Mouse (Mus musculus) spleen, adult 12 weeks (tissue): ENCODE measurements around the gene Nr3c2.

Source experiments
- DNase-seq: peaks from one replicate; pipeline ENCODE4 v3.0.0; 2022; ENCODE audit warnings: low spot score

Nr3c2 gene

DNA sequence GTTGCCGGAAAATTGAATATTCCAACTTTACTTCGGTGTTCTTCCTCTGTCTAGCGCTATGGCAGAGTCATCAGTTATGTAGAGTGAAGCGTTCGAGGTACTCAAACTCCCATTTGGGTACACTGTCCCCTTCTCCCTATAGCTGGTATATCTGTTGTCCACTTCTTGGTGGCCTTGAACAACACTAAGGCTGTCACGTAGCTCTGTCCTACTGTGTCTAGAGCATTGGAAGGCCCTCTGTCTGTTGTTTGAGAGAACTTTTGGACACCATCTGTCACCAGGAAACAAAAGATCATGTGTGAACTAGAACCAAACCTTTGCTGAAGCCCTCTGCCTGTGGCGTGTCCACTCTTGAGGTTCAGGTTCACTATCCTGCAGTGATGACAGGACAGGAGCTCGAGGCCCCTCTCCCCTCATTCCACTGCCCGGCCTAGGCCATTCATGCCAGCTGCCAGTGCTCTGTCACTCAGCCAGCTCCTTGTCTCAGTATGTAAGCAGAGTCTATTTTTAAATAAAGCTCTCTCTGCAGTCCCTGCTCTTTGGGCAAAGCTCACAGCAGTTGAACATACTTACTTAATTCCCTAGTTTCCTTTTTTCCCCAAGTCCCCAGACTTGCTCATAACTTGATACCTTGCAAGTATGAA is 72.6 kb downstream of the Nr3c2 start:
- no peak for DNase-seq

DNA sequence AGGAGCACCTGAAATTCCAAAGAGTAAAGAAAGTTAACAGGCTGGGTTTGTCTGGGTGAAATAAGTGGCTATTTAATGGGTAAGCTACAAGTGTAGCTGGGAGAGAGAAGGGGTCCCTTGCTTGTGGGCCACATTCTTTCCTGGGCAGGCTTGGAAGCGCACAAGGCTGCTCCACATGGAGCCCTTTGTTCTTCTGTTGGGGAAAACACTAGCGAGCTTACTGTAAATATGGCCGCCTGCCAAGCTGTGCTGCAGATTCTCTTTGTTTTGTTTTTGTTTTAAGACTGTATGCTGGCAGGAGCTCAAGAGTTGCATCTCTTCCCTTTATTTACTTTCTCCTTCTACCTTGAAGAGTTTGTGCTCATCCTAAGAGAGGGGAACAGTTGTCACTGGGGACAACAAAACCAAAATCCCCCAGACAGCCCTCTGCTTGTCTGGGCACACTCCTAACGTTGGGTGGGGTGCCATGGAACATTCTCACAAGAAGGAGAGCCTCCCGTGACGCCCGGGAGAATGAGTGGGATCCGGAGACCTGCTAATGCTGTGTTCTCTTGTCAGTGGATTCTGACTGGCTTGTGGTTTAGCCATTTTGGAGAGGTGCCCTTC is 73.8 kb downstream of the Nr3c2 start:
- no peak for DNase-seq

DNA sequence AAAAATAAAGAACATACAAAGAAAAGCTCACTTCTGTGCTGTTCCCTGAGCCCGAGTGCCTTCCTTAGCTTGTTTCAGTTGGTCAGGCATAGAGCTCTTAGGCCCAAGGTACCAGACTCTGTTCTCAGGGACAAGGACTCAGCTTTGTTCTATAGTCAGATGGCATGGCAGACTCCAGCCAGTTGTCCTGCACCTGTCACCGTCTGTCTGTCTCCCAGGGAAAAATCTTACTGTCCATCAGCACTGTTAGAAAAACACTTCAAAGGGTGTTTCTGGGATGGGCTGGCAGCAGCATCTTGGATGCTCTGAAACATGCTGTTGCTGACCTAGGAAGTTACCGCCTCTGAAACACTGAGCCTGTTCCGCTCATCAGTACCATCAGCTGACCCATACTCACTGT is 78.7 kb downstream of the Nr3c2 start:
- DNase-seq, result no peak

DNA sequence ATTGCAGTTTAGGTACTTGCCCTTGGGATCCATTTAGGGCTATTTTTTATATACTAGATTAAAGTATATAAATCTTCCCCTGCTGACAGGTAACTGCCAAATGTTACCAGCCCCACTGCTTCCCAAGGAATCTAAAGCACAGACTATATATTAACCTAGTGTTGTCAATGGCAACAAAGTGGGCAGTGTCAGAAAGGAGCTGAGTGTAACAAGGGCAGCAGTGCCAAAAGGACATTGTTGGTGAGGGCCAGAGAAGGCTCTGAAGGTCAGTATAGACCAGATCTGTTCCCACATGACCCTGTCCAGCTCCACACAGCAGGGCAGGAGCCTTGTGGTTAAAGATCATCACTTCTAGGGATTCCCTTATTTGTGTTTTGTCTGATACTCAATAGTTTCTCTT is 84.8 kb downstream of the Nr3c2 start:
- no peak for DNase-seq

DNA sequence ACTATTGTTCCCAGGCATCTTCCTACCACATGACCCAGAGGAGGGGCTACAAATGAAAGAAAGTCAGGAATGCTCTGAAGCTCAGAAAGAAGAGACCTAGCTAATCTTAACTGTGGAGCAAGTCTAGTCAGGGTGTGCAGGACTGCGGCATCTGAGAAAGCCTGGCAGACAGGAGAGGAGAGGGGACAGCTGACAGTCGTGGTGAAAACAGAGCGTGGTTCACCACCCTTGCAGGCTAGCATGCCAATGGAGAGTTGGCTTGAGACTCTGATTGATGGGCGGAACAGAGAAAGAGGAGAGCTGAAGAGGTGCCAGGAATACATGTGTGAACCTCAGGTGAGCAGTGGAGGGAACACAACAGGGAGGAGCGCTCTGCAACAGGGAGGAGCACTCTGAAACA is 85.6 kb downstream of the Nr3c2 start:
- no peak for DNase-seq

DNA sequence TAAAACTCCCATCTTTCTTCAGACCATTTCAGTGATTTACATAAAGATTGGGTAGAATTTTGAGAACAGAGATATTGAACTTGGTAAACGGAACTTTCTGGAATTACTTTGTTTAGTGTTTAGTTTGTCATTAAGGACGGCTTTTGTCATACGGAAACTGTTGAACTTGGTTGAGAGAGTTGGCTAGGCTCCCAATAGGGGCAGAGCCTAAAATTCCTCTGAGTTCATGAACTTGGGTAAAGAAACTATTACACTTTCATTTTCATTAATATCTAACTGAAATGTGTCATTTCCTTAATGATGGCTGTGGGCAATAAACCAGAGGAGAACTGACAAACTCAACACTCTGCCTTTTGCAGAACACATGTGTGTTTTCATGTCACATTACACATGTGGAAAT is 88.6 kb downstream of the Nr3c2 start:
- DNase-seq, result no peak

DNA sequence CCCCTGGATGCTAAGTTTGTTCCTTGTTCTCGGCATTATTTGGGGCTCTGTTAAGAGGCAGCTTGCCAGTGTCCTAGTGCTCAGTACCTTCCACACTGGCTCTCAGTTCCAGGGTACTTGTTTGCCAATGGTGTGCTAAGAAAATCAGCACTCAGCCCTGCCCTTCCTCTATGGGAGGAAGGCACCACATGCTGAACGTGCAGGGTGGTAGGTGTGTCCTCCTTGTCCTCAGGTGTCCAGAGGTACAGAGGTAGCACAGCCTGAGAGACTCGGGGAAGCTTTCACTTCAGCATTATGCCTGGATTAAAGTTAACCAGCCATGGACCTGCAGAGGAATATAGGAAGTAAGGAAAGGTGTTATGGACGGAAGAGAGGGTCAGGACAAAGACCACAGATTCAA is 99.0 kb downstream of the Nr3c2 start:
- DNase-seq, result no peak

DNA sequence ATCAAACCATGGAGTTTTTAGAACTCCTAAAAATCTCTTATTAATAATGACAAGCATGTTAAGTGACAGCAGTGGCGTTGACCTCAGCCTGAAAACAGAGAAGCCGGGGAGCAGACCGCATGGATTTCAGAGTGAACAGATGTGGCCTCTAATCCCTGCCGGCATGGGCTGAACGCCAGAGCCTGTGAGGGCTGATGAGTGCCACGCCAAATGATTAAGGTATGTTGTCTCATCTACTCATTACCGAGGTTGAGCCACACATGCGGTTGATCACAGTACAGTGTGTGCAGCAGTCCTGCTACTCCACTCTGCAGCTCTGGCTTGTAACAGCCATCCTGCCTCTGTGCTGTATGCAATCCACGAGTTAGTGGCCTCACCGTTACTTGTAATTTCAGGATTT is 110.2 kb downstream of the Nr3c2 start:
- no peak for DNase-seq

DNA sequence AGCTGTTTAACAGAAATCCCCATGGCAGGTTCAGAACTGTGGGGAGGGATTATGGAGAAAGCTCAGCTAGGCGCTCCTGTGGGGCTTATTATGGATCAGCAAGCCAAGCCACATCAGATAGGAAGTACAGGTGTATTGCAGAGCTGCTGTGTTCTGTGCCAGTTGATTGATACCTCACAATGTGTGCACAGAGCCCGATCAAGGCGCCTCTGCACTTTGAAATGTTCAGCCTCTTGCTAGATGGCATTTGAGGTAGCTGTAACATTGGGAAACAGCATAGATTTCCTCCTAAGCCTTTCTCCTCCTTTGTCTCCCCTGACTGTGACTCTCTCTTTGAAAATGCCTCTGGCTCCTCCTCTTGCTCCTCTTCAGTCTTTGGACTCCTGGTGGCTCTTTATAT is 112.7 kb downstream of the Nr3c2 start:
- no peak for DNase-seq

DNA sequence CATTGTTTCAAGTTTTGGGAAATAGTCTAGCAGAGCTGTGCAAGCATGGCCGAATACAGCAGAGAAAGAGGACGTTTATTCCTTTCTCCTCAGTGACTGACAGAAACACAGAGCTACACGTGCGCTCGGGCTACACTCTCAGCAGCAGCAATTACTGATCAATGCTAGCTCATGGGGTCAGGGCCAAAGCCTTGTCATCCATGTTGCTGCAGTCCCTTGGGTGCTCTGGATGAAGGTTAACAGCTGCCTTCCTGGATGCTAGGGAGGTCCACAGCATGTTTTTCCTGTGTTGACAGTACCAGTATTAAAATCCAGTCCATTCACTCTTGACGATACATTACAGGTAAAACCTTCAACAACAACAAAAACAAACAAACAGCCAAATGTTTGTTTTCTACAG is 113.4 kb downstream of the Nr3c2 start:
- DNase-seq, result no peak

DNA sequence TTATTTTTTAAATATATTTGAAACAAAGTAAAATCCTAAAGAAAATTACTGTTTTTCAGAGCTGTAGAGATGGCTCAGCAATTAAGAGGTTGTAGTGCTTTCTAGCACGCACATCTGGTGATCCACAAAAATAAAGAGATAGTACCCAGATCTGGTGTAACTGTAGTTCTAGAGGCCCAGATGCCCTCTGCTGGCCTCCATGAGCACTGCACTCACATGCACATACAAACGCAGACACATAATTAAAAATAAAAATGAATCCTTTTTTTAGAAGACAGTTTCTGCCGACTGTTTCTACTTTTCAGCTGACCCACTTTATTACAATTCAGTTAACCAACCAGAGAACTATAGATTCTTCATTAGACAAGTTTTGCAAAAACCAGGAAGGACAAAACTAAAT is 117.5 kb downstream of the Nr3c2 start:
- DNase-seq, result no peak

DNA sequence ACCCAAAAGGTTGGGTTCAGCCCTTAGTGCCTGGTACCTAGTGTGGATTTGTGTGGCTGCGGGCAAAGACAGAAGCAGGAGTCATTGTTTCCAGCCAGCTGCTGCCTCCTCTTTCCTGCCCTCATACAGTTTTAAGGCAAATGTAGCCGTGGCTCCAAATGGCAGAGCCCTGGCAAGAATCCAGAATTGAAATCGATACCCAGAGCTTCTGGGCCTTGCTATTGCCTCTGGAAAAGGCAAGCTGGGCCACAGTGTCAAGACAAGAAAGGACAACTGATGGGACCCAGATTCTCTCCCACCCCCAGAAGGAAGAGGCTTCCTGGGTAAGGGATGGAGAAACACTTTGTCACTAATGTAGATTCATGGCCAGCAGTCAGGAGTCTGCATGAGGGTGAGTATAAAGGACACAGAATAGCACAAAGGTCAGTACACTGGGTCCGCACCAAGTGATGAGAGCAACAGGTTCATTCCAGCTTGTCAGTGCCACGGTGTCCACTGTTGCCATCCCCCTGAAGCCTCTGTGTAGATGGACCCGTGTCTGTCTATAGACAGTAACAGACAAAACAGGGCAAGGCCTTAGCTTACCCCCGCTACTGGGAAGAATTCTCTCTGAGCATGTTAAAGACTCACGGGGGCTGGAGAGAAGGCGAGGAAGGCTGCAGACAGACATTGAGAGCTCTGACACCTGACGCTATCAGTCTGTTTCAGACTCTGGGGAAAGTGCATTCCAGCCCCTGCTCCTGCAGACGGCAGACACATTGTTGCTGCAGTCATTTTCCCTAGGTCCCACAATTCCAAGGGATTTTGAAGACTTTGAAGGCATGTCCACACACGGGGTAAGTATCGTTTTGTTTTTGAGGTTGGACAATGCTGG is 124.8 kb downstream of the Nr3c2 start:
- no peak for DNase-seq

DNA sequence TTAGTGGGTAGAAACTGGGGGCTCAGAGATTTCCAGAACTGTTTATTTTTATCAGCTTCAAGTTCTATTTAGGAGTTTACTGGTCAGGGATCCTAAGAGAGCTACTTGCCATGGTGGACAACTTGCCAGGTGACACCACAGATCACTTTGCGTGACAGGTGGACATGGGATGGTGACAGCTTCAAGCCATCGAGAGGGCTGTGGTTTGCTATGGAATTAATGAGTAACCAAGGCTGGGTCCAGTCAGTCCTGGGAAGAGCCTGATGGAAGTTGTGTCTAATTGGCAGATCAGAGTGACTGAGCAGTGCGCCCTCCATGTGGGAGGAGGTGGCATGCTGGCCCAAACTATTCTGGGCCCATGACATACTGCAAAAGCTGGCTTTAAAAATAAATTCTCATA is 132.0 kb downstream of the Nr3c2 start:
- no peak for DNase-seq

DNA sequence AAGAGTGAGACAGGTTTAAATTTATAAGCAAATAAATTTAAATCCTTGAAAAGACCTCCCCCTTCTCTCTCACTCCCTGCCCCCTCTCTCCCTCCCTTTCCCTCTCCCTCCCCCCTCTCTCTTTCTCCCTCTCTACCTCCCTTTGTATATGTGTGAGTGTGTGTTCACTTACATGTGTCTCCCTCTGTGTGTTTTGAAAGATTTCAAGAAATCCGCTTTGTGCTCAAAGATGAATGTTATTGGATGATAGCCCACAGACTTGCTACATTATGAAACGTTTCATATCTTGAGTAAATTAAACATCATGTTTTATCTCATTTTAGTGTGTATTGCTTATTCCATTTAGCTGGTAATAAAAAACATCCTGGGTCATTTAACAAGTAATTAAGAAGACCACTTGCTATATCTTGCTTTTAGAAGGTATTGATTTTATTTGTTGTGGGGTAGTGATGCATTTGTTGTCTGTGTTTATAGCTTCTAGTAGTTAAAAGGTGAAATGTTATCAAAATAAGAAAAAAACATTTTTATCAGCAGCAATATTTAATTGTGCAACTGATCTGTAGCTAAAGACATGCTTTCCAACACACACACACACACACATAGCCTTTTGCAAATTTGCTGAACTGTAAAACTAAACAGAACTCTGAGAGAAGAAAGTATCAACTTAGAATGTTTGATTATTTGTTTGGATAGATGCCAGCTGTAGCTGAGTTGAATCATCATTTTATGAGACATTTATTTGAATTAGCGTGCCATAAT is 134.6 kb downstream of the Nr3c2 start:
- DNase-seq, result no peak

DNA sequence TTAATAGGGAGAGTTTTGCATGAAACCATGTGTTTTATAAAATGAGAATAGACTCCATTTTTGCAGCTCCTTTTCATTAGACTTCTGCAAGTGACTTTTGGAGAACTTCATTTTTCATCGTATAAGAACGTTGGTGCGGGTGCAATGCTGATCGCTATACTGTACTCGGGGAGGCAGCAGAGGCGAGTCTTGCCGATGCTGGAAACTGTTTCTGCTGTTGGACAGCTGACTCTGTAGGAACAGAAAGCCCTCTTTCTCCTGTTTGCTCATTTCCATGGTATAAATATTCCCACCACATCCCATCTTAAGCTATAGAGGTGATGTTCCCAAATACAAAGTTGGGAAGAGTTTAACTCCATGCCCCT is 135.2 kb downstream of the Nr3c2 start:
- no peak for DNase-seq

DNA sequence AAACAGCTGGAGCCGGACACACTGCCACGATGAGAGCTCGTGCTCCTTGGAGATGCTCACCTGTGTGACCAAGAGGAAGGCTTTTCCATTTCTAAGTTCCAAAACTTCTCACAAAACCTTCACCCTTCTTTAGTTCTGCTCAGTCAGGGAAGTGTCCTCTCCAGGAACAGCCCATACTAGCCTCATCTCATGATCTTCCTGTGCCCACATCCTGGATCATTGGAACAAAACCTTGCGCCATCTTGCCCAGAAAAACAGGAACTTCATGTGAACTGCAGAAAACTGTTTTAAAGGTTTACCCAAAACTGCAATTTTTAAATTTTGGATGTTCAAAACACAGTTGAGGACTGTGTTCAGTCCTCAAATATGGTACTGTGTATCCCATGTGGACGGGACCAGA is 142.0 kb downstream of the Nr3c2 start:
- no peak for DNase-seq

DNA sequence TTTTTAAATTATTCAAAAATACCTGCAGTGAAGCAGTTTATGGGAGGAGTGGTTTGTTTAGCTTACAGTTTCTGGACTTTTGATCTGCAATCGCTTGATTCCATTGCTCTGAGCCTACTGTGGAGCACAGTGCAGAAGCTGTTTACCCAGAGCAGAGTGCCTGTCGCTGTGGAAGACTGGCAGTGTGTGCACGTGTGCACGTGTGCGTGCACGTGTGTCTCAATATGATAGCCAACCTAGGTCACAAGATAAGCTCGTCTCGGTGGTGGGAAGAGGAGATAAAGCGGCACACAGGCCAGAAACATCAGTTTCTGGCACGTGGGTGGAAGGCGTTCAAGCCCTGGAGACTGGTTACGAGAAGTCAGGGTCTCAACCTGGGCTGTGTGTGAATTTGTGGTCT is 145.6 kb downstream of the Nr3c2 start:
- DNase-seq, result no peak

DNA sequence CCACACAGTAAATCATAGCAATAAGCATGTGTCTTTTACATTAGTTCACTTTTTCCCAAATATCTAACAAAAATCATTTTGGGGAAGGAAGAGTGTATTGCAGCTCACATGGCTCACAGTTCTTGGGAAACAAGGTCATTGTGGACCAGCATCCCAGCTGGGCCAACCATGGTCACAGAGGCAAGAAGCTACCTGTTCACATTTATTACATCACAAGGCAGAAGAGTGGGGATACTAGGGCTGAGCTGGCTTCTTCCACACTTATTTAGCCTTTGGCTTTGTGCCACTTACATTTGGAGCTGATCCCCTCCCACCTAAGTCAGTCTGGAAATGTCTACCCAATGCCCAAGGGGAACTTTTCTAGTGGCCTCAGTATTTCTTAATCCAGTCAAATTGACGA is 146.5 kb downstream of the Nr3c2 start:
- no peak for DNase-seq

DNA sequence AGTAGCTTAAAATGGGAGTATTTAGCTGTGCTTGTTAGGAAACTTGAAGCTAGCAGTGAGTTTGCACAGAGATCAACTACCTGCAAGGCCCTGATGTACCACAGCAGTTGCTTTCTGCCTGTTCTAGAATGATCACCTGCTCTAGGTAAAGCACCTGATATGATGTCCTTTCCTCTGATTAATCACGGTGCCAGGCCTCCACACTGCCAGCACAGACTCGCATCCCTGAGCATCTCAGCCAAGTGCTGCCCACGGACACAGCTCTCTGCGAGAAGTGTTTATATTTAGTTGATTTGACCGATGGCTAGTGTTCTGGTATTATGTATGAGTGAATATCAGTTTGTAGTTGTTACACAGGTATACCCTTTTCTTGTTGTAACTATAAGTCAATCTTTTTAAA is 147.0 kb downstream of the Nr3c2 start:
- no peak for DNase-seq

DNA sequence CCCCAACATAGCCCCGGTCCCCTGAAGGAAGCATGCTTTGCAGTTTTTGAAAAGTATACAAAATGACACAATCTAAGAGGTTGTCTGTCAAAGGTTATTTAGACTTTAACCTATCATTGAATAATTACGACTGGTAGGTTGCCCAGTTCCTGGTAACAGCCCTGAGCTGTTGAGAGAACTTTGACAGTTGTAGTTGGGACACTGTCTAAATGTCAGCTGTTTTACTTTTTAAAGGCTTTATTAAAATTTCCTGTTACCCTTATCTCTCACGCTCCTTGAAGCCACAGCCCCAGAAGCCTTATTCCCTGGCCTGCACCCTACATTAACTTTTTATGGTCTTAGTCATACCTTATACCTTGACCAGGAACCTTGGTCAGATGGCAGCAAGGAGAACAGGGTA is 147.5 kb downstream of the Nr3c2 start:
- DNase-seq, result no peak

DNA sequence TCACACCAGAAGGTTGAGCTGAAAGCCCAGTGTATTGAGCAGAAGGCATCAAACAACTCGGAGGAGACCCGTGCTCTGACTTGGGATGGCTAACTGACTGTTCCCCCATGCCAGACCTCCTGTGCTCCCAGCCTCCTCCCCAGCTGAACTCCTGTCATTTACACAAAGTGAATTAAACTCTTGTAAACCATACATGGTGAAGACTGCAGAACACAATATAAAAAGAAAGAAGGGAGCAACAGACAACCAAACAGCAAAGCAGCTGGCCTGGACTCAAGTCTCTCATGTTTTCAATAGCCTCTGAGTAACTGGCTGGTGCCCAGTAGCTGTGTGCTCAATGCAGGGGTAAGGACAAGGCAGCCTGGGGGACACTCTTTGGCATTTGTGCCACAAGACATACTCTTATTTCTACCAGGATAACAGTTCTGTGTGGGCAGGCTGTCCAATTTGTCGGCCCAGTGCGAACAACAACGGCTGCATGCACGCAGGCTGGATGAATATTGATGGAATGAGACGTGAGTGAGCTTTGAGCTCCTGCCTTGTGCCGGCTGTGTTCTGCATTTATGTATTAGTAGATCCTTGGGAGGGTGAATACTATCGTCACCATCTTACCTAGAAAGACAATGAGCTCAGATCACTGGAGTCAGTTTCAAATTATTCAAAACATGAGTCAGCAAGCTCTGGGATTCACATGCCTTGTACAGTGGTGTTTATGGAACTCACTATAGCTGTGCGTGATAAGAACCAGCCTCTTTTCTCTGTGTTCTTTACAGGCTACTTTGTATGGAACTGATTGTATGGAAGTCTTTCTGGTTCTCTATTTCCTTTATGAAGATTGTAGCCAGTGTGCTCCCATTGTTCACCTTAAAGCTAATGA is 152.4 kb downstream of the Nr3c2 start:
- DNase-seq, result no peak

DNA sequence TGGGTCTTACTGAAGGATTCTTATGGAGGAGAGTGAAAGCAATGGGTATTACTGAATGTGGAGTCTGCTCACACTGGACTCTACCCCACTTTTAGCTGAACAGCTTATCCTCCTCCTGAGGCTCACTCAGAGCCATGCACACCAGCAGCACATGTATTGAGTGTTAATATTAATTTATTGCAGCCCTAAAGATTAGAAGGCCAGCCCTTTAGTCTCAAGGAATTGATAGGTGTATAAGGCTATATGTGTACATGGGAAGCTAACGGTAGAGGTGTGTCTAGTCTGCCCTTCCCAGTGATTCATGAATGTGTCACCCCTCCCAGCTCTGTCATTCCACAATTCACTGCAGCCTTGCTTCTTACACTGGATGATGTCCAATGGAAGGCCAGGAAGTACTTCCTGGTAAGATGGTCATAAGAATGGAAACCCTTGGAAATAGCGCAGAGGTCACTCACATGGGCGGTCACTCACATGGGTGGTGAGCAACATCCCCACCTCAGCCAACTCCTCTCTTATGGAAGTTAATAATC is 156.3 kb downstream of the Nr3c2 start:
- no peak for DNase-seq
